Comparison of ENCODE assay signal across 8 mouse cellular contexts in the genomic region with DNA sequence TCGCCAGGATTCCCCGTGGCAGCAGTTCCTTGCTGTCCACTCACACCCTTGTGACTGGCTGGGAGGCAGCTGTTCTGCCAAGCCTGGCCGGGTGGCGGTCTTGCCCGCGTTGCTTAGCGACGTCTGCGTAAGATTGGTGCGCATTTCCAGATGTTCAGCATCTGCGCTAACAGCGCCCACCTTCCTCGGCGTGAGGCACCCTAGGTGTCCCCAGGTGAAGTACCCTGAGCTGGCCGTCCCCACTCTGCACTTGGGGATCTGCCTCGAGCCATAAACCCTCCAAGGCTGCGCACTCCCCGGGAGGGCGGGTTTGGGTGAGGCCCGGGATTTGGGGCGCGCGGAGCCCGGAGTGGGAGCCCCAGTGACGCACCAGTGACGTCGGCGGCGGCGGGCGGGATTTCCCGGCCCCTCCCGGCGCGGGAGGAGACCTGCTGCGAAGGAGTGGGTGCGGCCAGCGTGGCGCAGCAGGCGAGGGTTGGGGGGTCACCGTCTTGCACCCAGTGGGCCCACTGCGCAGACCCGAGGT. TPM values are rescaled to one million over a fixed set of nuclear protein-coding genes. Genes with fewer than 3 reads are reported as not detected.
DNase-seq lines count a peak whose midpoint lies in the region; ATAC-seq and TF ChIP-seq lines count a peak whose summit lies in the region.

TSS of gene Gng4 (plus strand) at position 166 of the 526 bp plus-strand sequence.

- intact Hi-C loops in heart, postnatal 14 days (cut with DNase I), result no loop called here

- no peaks in the 10 kb centered on the region for H3K36me3 ChIP-seq in forebrain, embryonic 12.5 days (replicated peaks)
- H3K36me3 ChIP-seq in neural tube, embryonic 14.5 days (ENCODE audit: control insufficient read depth, insufficient read depth, low read length), result no peaks in the 10 kb centered on the region

- peaks cover 42% of the 10 kb centered on the region for H3K27me3 ChIP-seq in forebrain, embryonic 12.5 days
- peaks cover 14% of the 10 kb centered on the region for H3K27me3 ChIP-seq in neural tube, embryonic 14.5 days (ENCODE audit: control insufficient read depth, insufficient read depth, low read length)

- H3K4me1 ChIP-seq in forebrain, embryonic 12.5 days, result peaks cover 22% of the 10 kb centered on the region
- H3K4me1 ChIP-seq in lung, adult 2 months (ENCODE audit: control insufficient read depth, insufficient read depth, low read length), result peaks cover 3% of the 10 kb centered on the region; the same call in 1 of the 2 replicates
- peaks cover 10% of the 10 kb centered on the region; the same call in 1 of the 2 replicates for H3K4me1 ChIP-seq in neural tube, embryonic 14.5 days (ENCODE audit: control insufficient read depth, insufficient read depth, low read length)

- H3K9me3 ChIP-seq in forebrain, embryonic 12.5 days, result no peaks in the 10 kb centered on the region
- no peaks in the 10 kb centered on the region for H3K9me3 ChIP-seq in neural tube, embryonic 14.5 days (ENCODE audit: control insufficient read depth, low read length)

- no peak within 1 kb of the TSS for H3K27ac ChIP-seq in forebrain, embryonic 12.5 days
- no peak within 1 kb of the TSS for H3K27ac ChIP-seq in neural tube, embryonic 14.5 days (ENCODE audit: low read depth, low read length)

- H3K9ac ChIP-seq in forebrain, embryonic 12.5 days, result peak within 1 kb of the TSS; percentile 61
- peak within 1 kb of the TSS; percentile 61 for H3K9ac ChIP-seq in neural tube, embryonic 14.5 days (replicated peaks; ENCODE audit: low read depth, low read length)

- ATAC-seq in forebrain, embryonic 12.5 days (ENCODE audit: low FRiP score), result peak; percentile 77
- ATAC-seq in neural tube, embryonic 14.5 days (ENCODE audit: low read depth), result peak; percentile 80

- WGBS in forebrain, embryonic 12.5 days, result under 1% methylated on average over 43 of the region's 43 CpGs
- WGBS in lung, adult 2 months, result under 1% methylated on average over 43 of the region's 43 CpGs
- WGBS in neural tube, embryonic 14.5 days, result under 1% methylated on average over 42 of the region's 43 CpGs

- peak; percentile 7 for DNase-seq in CD8-positive naive resting alpha-beta T cell, adult 2 months (ENCODE audit: low read depth in 2 of 2, low spot score in 2 of 2)
- DNase-seq in adrenal gland, postnatal 14 days, result peak; percentile 68
- DNase-seq in heart, postnatal 14 days, result peak; percentile 34
- peak; percentile 64 for DNase-seq in layer of hippocampus, adult 9-11 months
- peak; percentile 10 for DNase-seq in lung, adult 2 months
- peak; percentile 68 for DNase-seq in thymus, postnatal 25 days

- TF ChIP-seq CTCF in lung, adult 2 months (IDR thresholded peaks at IDR 0.05; ENCODE audit: insufficient read depth, low read length), result no peak

- H3K4me3 ChIP-seq in forebrain, embryonic 12.5 days (replicated peaks), result peak within 1 kb of the TSS; percentile 62
- H3K4me3 ChIP-seq in lung, adult 2 months (replicated peaks; ENCODE audit: extremely low read depth, low read depth, low read length), result peak within 1 kb of the TSS; percentile 28
- peak within 1 kb of the TSS; percentile 58 for H3K4me3 ChIP-seq in neural tube, embryonic 14.5 days (ENCODE audit: low read depth, low read length)

- peak within 1 kb of the TSS; percentile 95 for H3K4me2 ChIP-seq in forebrain, embryonic 12.5 days
- peak within 1 kb of the TSS; percentile 79 for H3K4me2 ChIP-seq in neural tube, embryonic 14.5 days (ENCODE audit: low read depth, low read length)

- no peak for TF ChIP-seq POLR2A in lung, adult 2 months (IDR thresholded peaks at IDR 0.05; ENCODE audit: borderline replicate concordance, extremely low read depth, low read depth, low read length)

RNA-seq across cellular contexts. Expression of gene Gng4, which starts in this region (rescaled TPM):
- 11.1 and 11.6 TPM in 2 replicates for total RNA-seq in adrenal gland, postnatal 14 days (2021)
- 3.4 and 4.6 TPM in 2 replicates for polyA plus RNA-seq in forebrain, embryonic 12.5 days (2016; fragmentation: Nextera tagmentation; extraction: Ambion mirVana)
- total RNA-seq in heart, postnatal 14 days (2021), result under 1 TPM; 0.19 to 0.27 TPM
- polyA plus RNA-seq in lung, adult 2 months (2012; rRNA removed), result 0.45 and 1.8 TPM in 2 replicates
- polyA plus RNA-seq in neural tube, embryonic 14.5 days (2014; fragmentation: Nextera tagmentation; extraction: Ambion mirVana), result 51.6 and 78.1 TPM in 2 replicates

Comparison
In these comparisons a context has a peak if more than half of its experiments do, and no peak if none do; other contexts are left out.
1. Peak in DNase-seq in heart, postnatal 14 days; RNA of the gene not detected or under 1 TPM.
2. DNase-seq: peak in every context shown above with its lines; median percentile 68 in adrenal gland, postnatal 14 days; 68 in thymus, postnatal 25 days; 64 in layer of hippocampus, adult 9-11 months; 34 in heart, postnatal 14 days; 10 in lung, adult 2 months; 7 in CD8-positive naive resting alpha-beta T cell, adult 2 months.